Mouse (Mus musculus): ENCODE measurements at regions not wholly inside any gene's neighbourhood (a gene's known extent, or its start where the extent isn't known, plus 50 kb on each side); places are given as distances from the start of the nearest gene placed in this dataset.
A peak's percentile ranks its signal among the peaks of the same experiment; 100 is the strongest.

DNA sequence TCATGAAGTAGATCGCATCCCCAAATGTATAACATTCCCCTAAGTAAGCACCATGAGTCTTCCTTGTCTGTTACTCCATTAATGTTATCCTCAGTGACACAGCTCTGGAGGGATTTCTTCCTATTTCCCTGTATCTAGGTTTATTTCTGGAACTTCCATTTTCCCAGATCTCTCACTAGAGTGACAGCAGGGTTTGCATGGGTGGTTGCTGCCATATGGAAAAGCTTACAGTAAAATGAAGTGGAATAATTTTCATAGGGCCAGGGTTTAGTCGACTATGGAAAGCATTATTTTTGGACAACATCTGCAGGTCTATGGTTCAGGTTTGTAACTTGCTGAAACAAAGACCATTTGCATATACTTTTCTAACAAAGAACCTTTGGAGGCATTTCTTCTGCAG is 369.6 kb upstream of the Igfbp3 start:
- no peak for TF ChIP-seq POLR2A (IDR thresholded peaks at IDR 0.05; ENCODE audit: extremely low read depth, insufficient read depth, low read length)
- no peak for TF ChIP-seq CTCF (IDR thresholded peaks at IDR 0.05; ENCODE audit: extremely low read depth, insufficient read depth, low read length)

DNA sequence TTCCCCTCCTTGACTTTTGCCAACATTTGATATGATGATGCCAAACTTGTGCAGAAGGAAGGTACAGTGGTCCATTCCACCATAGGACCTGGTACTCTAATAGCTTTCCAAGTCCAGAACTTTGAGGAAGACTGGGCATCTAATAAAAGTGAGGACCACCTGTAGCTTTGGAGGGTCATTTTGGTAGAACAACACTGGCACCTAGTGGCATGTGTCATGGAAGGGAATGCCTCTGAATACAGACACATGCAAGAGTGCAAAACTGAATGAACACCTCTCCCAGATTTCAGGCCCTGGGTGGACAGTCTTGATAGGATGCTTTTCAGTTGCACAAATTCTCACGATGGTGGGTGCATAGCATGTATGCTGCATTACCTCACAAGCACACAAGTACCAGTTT is 354.8 kb upstream of the Igfbp3 start:
- Histone ChIP-seq H3K4me1 (ENCODE audit: control insufficient read depth, insufficient read depth, low read length) (no peaks in the 10 kb centered on the region), H3K27ac (ENCODE audit: insufficient read depth, low read length) (no peak overlapping the region), H3K4me3 (ENCODE audit: insufficient read depth, low read length) (no peak overlapping the region)
- TF ChIP-seq CTCF (IDR thresholded peaks at IDR 0.05; ENCODE audit: extremely low read depth, insufficient read depth, low read length) (peak; percentile 49; the same call in 1 of the 2 replicates), POLR2A (IDR thresholded peaks at IDR 0.05; ENCODE audit: extremely low read depth, insufficient read depth, low read length) (no peak)

More for the DNA sequence above, 369.6 kb upstream of the Igfbp3 start:
- Histone ChIP-seq H3K4me1 (ENCODE audit: control insufficient read depth, insufficient read depth, low read length) (no peaks in the 10 kb centered on the region), H3K27ac (ENCODE audit: insufficient read depth, low read length) (no peak overlapping the region), H3K4me3 (ENCODE audit: insufficient read depth, low read length) (no peak overlapping the region)

DNA sequence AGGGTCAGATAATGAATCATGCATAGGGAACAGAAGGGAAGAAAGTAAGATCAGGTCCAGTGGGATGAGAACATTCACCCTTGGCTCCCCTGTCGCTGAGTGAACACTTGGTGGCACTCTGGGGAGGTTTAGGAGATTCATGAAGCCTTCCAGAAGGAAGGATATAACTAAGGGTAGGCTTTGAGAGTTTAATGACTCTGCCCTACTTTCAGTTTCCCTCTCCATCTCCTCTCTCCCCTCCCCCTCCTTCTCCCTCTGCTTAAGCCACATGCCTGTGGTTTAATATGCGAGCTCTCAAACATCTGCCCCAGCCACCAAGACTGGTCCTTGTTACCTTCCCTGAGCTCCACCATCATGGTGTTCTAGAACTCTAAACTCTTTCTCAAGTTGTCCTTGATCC is 348.3 kb upstream of the Igfbp3 start:
- Histone ChIP-seq H3K4me1 (ENCODE audit: control insufficient read depth, insufficient read depth, low read length) (no peaks in the 10 kb centered on the region), H3K27ac (ENCODE audit: insufficient read depth, low read length) (no peak overlapping the region), H3K4me3 (ENCODE audit: insufficient read depth, low read length) (no peak overlapping the region)
- TF ChIP-seq POLR2A (IDR thresholded peaks at IDR 0.05; ENCODE audit: extremely low read depth, insufficient read depth, low read length) (no peak), CTCF (IDR thresholded peaks at IDR 0.05; ENCODE audit: extremely low read depth, insufficient read depth, low read length) (no peak)

DNA sequence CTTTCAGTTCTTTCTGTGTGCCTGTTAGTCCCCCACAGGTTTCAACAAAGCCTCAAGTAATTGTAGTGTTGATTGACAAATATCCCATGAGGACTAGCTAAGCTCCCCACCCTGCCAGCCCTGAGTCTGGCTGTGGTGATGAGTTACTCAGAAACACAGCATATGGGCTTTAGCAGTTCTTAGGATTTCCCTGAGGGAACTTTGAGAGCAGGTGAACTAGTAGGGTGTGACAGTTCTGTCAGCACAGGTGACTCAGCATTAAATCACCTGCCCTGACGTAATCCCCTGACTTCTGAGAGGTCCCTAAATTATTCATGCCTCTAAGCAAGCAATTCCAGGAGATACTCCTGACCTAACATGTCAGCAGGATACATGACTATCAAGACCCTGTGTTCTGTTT is 347.7 kb upstream of the Igfbp3 start:
- Histone ChIP-seq H3K4me3 (ENCODE audit: insufficient read depth, low read length) (no peak overlapping the region), H3K4me1 (ENCODE audit: control insufficient read depth, insufficient read depth, low read length) (no peaks in the 10 kb centered on the region)

DNA sequence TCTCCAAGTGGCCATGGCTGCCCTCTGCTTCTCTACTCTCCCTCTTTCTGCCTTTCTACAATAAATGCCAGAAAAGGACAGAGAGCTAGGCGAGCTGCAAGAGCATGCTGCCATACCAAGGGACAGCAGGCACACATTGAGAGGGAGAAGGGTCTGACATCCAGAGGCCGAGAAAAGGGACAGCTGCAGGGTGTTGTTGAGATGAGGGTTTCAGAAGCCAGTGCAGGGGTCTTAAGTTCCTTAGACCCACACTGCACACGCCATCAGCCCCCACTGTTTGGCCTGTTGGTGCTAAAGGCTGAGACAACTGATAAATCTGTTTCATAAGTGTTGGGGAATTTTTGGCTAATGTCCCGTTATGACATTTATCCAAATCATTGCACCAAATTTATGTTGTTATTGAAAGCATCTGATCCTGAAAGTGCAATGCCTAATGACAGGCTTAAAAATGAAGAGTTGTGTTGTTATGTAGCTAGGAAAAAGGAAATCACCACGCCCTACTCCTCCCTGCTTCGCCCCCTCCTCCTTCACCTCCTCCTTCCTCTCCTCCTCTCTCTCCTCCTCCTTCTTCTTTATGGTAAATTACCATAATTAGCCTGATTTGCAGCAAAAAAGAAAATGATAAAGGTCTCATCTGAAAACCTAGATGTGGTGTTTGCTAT is 342.0 kb upstream of the Igfbp3 start:
- no peaks in the 10 kb centered on the region for H3K4me1 ChIP-seq (ENCODE audit: control insufficient read depth, insufficient read depth, low read length)
- no peak for TF ChIP-seq CTCF (IDR thresholded peaks at IDR 0.05; ENCODE audit: extremely low read depth, insufficient read depth, low read length)
- TF ChIP-seq POLR2A (IDR thresholded peaks at IDR 0.05; ENCODE audit: extremely low read depth, insufficient read depth, low read length): no peak
- H3K27ac ChIP-seq (ENCODE audit: insufficient read depth, low read length): no peak overlapping the region
- no peak overlapping the region for H3K4me3 ChIP-seq (ENCODE audit: insufficient read depth, low read length)

More for the DNA sequence above, 347.7 kb upstream of the Igfbp3 start:
- no peak overlapping the region for H3K27ac ChIP-seq (ENCODE audit: insufficient read depth, low read length)
- TF ChIP-seq CTCF (IDR thresholded peaks at IDR 0.05; ENCODE audit: extremely low read depth, insufficient read depth, low read length) (no peak), POLR2A (IDR thresholded peaks at IDR 0.05; ENCODE audit: extremely low read depth, insufficient read depth, low read length) (no peak)

DNA sequence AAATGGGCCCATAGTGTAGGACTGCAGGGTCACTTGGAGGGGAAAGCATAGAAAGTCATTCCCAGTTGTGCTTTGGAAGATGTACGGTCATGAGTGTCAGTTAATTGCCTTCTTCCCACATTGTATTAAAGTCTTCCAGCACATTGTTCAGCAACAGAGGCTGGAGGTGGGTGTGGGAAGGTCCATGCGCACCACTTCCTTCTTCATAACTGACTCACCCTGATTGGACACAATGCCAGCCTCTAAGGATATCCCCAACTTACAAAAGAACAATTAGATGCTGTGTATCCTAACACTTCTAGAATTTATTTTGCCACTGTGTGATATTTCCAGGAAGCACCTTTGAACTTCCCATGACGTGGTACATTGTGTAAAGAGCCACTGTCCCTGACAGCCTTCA is 338.4 kb upstream of the Igfbp3 start:
- no peak for TF ChIP-seq CTCF (IDR thresholded peaks at IDR 0.05; ENCODE audit: extremely low read depth, insufficient read depth, low read length)
- no peak for TF ChIP-seq POLR2A (IDR thresholded peaks at IDR 0.05; ENCODE audit: extremely low read depth, insufficient read depth, low read length)
- Histone ChIP-seq H3K4me3 (ENCODE audit: insufficient read depth, low read length) (no peak overlapping the region), H3K27ac (ENCODE audit: insufficient read depth, low read length) (no peak overlapping the region), H3K4me1 (ENCODE audit: control insufficient read depth, insufficient read depth, low read length) (no peaks in the 10 kb centered on the region)

DNA sequence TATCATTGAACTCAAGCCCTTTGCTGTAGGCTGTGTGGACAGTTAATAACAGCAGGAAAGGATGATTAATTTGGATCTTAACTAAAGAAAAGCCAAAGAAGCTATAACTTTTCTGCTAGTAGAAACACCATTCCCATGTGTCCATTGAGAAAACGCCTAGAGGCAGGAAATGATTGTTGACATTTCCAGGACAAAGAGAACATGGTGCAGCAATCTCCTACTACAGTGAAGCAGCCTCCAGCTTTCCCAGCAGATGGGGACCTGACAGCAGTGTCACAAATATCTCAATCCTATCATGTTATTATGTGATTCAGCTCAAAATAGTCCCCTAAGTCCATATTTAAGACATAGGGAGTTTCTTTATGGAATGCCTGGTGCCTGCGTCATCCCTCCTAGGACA is 334.1 kb upstream of the Igfbp3 start:
- no peak for TF ChIP-seq CTCF (IDR thresholded peaks at IDR 0.05; ENCODE audit: extremely low read depth, insufficient read depth, low read length)
- TF ChIP-seq POLR2A (IDR thresholded peaks at IDR 0.05; ENCODE audit: extremely low read depth, insufficient read depth, low read length): no peak
- H3K27ac ChIP-seq (ENCODE audit: insufficient read depth, low read length): no peak overlapping the region
- no peaks in the 10 kb centered on the region for H3K4me1 ChIP-seq (ENCODE audit: control insufficient read depth, insufficient read depth, low read length)
- no peak overlapping the region for H3K4me3 ChIP-seq (ENCODE audit: insufficient read depth, low read length)

DNA sequence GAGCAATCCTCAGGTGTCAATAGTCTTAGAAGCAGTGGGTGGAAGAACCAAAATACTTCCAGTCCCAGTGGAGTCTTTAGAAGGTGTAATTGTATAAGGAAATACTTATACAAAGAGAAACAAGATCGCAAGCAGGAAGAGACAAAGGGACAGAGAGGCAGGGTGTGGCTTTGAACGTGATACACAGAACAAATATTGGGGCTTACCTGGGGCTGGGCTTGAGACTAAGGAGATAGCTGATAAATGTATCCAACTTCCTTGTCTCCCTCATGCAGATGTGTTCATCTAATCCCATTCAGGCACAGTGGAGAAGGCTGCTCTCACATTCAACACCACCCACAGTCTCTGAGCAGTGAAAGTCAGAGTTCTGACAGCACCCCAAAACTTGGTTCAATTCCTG is 331.9 kb upstream of the Igfbp3 start:
- no peak overlapping the region for H3K4me3 ChIP-seq (ENCODE audit: insufficient read depth, low read length)
- H3K4me1 ChIP-seq (ENCODE audit: control insufficient read depth, insufficient read depth, low read length): no peaks in the 10 kb centered on the region
- H3K27ac ChIP-seq (ENCODE audit: insufficient read depth, low read length): no peak overlapping the region
- TF ChIP-seq POLR2A (IDR thresholded peaks at IDR 0.05; ENCODE audit: extremely low read depth, insufficient read depth, low read length): no peak
- TF ChIP-seq CTCF (IDR thresholded peaks at IDR 0.05; ENCODE audit: extremely low read depth, insufficient read depth, low read length): no peak

DNA sequence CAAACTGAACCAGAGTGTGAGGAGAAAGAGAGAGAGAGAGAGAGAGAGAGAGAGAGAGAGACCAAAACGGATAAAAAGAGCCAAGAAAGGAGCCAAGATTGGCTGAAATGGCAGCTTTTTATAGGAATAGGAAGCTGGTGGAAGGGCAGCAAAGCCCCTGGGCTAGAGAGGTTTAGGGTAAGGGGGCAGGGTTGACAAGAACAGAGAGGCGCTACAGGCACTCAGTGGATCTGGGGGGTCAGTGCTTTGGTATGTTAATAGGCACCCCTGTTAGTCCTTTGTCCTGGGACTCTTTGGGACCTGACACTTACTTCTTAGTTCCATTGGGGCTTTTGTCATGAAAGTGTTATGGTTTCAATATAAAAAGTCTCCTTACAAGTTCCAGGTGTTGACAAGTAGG is 320.9 kb upstream of the Igfbp3 start:
- no peak overlapping the region for H3K4me3 ChIP-seq (ENCODE audit: insufficient read depth, low read length)
- no peak overlapping the region for H3K27ac ChIP-seq (ENCODE audit: insufficient read depth, low read length)
- no peaks in the 10 kb centered on the region for H3K4me1 ChIP-seq (ENCODE audit: control insufficient read depth, insufficient read depth, low read length)
- TF ChIP-seq CTCF (IDR thresholded peaks at IDR 0.05; ENCODE audit: extremely low read depth, insufficient read depth, low read length) (no peak), POLR2A (IDR thresholded peaks at IDR 0.05; ENCODE audit: extremely low read depth, insufficient read depth, low read length) (no peak)

DNA sequence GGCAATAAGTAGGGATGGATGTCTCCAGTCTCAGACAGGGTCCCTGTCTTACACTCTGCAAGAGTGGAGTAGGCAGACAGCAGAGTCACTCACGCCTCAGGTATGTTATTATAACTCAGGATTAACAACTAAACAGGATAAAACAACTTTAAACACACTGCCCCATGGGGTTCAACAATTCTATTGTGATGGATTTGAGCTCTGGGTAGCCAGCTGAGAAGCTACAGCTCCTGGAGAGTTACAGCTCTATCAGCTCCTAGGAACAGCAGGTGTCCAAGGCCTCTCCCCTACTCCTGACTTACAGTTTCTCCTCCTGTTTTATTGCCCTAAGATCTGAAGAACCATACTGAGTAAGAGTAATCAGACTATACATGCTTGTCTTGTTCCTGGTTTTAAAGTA is 319.6 kb upstream of the Igfbp3 start:
- no peaks in the 10 kb centered on the region for H3K4me1 ChIP-seq (ENCODE audit: control insufficient read depth, insufficient read depth, low read length)
- no peak overlapping the region for H3K4me3 ChIP-seq (ENCODE audit: insufficient read depth, low read length)
- no peak for TF ChIP-seq CTCF (IDR thresholded peaks at IDR 0.05; ENCODE audit: extremely low read depth, insufficient read depth, low read length)
- TF ChIP-seq POLR2A (IDR thresholded peaks at IDR 0.05; ENCODE audit: extremely low read depth, insufficient read depth, low read length): no peak
- no peak overlapping the region for H3K27ac ChIP-seq (ENCODE audit: insufficient read depth, low read length)

All from cortical plate, adult 2 months (tissue).